Mouse (Mus musculus) regulatory T cell (primary cell): ENCODE data around the gene Zfp473.

Experiments
- in situ Hi-C: fragments of 300-600 bp; cut with MboI, MseI; formaldehyde crosslinking; loops from one replicate; pipeline ENCODE4 v1.15.1; 2025; ENCODE audit warnings: high pct_unique_total_duplicates

The Zfp473 gene

DNA sequence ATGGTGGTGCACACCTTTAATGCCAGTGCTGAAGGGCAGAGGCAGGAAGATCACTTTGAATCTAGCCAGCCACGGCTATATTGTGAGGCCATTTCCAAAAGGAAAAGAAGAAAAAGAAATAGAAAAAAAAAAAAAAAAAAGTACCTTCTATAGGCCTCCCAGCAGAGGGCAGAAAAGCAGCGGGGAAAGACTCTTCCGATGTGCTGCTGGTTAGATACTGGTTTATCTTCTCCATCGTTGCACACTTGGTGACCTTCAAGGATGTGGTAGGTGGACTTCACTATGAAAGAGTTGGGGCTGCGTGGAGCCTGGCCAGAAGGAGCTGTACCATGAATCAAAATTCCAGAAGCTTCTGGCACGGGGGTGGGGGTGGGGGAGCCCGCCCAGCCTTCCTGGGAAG, 26.5 kb downstream of the Zfp473 start:
- in situ Hi-C loops, result loop anchor here (5.0 kb wide), 1 partner anchor 238 kb away; no protein-coding TSS in a partner anchor

DNA sequence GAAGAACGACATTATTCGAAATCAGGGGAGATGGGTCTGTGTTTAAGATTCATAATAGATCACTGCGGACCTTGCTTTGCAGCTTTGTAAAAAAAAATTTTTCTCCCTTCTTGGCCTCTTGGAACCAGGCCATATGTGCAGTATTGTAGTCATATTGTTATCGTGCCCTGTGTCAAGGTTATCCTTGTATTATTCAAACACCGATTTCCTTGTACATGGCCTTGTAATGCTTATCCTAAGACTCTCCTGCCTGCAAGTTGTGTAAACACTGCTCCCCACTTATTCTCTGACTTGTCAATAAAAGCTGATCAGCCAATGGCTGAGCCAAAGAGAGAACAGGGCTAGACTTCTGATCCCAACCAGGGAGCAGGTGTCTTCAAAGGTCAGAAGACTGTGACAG, 28.8 kb downstream of the Zfp473 start:
- in situ Hi-C loops, result loop anchor here (5.0 kb wide), 1 partner anchor 240 kb away; no protein-coding TSS in a partner anchor

DNA sequence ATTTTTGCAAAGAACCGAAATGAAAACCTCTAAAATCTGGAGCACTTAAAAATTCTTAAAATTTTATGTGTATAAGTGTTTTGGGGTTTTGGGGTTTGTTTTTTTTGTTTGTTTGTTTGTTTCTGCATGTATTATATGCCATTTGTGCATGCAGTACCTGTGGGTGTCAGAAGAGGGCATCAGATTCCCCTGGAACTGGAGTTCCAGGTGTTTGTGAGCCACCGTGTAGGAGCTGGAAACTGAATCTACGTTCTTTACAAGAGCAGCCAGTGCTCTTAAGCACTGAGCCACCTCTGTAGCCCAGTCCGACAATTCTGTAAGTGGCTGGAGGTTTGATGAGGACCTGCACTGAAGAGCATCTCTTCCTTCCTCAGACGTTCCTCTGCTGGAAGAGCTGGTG, 41.0 kb downstream of the Zfp473 start:
- in situ Hi-C loops, result loop anchor here (5.0 to 10.0 kb wide), 2 partner anchors 77 to 1425 kb away; no protein-coding TSS in a partner anchor

DNA sequence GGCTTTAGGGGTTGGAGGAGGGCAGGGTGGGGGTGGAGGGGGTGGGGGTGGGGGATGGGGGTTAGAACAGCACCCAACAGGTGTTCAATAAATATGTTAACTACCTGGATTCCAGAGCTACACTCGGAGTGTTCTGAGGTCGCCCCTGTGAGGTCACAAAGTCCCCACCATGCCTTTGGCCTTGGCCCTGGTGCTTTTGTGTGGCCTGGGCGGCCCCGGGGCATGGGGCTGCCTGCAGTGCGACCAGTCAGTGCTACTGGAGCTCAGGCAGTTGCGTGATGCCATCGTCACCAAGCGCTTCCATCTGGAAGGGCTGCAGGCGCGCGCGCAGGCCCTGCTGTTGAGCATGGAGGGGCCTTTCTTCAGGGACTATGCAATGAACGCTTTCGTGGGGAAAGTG, 42.3 kb downstream of the Zfp473 start, which contains the start of gene Izumo2:
TSS of gene Izumo2 (plus strand) at position 169 of the 400 bp plus-strand sequence.
- in situ Hi-C loops, result loop anchor here (10.0 kb wide), 1 partner anchor 1426 kb away; no protein-coding TSS in a partner anchor

DNA sequence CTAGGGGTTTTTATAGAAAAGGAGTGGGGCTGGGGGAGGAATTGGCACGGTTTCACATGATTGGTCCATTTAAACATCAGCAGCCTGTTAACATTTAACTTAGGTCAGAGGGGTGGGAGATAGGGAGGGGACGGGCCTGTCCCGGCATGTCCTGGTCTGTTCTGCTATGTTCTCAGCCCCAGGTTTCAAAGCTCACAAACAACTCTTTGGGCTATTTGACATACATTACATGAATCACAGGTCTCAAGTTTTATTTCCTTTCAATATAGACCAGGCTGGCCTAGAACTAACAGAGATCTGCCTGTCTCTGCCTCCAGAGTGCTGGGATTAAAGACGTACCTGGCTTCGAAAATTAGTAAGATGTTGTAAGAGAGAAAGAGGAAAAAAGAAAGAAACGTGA, 42.8 kb downstream of the Zfp473 start:
- in situ Hi-C loops, result loop anchor here (10.0 kb wide), 1 partner anchor 1427 kb away; no protein-coding TSS in a partner anchor

DNA sequence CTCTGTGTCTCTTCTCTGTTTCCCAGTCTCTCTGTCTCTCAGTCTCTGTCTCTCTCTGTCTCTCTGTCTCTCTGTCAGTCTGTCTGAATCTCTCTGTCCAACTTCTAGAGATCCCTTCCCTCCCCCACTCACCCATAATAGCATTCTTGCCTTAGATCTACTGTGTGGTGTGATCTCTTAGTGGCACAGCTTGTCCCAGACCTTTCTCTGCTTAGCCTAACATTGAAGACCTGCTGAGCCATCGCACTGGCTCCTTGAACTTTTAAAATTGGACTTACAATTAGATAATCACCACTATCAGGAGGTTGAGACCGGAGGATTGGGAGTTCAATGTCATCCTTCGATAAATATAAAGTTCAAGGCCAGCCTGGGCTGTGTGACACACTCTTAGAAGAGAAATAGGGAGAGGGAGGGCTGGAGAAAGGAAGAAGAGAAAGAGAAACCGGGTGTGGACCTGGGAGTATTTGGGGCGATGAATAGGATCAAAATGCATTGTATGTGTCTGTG, 43.6 kb downstream of the Zfp473 start:
- in situ Hi-C loops, result loop anchor here (10.0 kb wide), 1 partner anchor 1428 kb away; no protein-coding TSS in a partner anchor

DNA sequence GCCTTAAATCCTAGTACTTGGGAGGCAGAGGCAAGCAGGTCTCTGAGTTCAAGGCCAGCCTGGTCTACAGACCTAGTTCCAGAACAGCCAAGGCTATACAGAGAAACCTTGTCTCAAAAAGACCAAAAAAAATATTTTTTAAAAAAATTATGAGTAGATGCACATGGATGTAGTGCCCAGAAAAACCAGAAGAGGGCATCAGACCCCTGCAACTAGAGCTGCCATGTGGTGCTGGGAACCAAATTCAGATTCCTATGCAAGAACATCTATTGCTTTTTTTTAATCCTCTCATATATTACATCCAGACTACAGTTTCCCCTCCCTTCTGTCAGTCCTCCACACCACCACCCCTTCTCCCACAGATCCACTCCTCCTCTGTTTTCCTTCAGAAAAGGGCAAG, 44.5 kb downstream of the Zfp473 start:
- in situ Hi-C loops, result loop anchor here (10.0 kb wide), 1 partner anchor 1428 kb away; no protein-coding TSS in a partner anchor

DNA sequence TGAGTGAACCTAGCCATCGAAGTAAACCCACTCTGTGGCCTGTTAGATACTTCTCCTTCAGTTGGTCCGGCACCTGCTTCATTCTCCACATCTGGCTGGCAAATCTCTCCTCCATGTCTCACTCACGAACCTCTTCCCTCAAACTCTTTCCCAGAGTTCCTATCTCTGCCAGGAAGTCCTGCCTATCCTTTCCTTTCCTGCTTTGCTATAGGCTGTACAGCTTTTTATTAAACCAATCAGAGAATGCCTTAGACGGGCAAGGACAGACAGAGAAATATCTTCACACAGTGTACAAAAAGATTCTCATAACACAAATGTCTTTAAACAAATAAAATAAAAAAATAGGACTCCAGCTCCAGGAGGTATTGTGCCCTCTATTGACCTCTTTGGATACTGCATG, 45.8 kb downstream of the Zfp473 start:
- in situ Hi-C loops, result loop anchor here (10.0 kb wide), 1 partner anchor 1430 kb away; no protein-coding TSS in a partner anchor

DNA sequence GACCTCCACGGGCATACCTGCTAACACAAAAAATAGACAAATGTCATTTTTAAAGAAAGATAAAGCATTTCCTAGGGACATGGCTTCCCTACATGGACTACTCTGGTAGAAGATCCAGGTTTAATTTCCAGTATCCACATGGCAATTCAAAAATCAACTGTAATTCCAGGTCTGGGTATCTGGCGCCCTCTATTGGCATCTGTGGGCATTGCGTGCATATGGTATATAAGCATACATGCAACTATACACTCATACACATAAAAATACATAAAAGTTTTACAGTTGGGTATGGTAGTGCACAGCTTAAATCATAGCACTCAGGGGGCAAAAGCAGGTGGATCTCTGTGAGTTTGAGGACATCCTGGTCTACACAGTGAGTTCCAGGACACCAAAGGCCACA, 46.5 kb downstream of the Zfp473 start:
- in situ Hi-C loops, result loop anchor here (10.0 kb wide), 1 partner anchor 1430 kb away; no protein-coding TSS in a partner anchor

DNA sequence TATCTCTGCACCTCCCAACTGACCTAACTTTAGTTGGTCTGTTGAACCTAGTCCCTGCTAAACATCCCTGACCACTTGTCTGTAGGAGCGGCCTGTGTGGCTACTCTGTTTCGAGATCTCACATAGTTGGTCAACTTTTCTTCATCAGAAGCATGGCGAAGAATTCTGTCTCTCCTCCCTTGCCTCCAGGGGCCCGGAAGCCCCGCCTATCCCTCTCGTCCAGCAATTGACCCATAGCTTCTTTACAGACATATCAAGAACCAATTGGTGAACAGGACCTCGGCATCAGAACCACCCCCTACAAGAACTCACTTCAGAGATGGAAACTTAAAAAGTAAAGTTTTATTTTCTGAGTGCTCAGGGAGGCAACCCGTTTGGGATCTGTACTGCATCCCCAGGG, 47.9 kb downstream of the Zfp473 start:
- in situ Hi-C loops, result loop anchor here (10.0 kb wide), 1 partner anchor 1432 kb away; no protein-coding TSS in a partner anchor

DNA sequence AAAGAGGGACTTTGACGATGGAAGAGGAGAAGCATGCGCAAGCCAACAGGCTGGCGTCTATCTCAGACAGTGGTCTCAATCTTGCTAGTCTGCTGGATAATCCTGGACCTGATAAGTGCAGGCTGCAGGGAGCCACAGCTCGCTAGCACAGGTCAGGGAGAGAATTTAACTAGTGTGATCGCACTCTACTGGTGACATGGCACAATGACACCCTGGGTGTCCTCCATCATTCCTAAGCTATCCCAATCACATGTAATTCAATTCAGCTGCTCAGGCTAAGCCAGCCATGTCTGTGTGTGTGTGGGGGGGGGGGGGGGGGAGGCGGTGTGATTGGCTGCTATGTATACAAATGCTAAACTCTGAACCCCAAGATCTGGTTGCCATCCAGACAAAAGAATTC, 48.9 kb downstream of the Zfp473 start:
- in situ Hi-C loops, result loop anchor here (10.0 kb wide), 1 partner anchor 1433 kb away; no protein-coding TSS in a partner anchor

DNA sequence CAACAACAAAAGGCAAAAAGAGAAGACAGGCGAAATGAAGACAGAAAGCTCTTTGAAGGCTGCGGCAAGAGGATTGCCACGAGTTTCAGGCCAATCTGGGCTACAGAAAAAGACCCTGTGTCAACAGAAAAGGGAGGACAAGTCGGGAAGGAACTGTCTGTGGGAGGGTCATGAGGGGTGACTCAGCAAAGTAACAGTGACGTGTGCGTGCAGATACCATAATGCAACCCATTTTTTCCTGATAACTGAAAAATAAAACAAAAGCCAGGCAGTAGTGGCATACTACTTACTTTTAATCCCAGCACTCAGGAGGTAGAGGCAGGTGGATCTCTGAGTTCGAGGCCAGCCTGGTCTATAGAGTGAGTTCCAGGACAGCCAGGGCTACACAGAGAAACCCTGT, 52.9 kb downstream of the Zfp473 start:
- in situ Hi-C loops, result no loop called here

DNA sequence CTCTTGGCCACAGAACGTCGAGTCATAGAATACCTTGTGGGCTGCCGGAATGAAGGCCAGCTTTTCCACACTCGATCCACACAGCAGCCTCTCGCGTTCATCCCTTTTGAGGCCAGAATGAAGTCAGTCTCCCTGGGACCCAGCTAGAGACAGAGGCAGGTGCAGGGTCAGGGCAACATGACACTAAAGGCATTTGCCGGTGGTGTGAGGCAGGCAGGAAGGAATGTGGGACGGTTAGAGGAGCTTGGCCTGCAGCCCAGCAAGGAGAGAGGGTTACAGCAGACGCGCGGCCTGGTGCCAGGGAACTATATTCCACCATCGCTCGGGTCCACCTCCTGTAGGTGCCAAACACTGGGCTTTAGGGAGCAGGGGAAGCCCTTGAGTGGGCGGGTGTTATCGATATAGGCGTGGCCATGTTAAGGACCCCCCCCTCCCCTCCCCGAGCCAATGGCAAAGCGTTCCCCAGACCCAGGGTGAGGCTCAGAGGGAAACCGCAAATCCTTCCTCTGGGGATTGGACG, 53.6 kb downstream of the Zfp473 start:
- in situ Hi-C loops, result no loop called here

DNA sequence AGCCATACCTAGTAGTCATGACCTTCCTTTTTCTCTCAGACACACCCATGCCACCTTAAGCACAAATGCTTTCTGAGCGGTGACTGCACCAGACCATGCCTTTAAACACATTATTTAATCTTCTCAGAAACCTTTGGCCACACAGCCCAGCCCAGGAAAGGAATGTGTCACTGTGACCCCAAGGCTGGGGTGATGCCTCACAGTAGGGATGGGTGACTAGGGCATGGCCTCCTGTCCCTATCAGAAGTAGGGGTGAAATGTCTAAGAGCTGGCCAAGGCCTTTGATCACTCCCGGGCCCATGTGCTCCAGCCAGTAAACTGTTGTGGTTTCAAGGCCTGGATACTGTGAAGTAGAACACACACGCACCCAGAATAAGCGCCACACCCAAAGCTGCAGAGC, 55.6 kb downstream of the Zfp473 start:
- in situ Hi-C loops, result no loop called here

DNA sequence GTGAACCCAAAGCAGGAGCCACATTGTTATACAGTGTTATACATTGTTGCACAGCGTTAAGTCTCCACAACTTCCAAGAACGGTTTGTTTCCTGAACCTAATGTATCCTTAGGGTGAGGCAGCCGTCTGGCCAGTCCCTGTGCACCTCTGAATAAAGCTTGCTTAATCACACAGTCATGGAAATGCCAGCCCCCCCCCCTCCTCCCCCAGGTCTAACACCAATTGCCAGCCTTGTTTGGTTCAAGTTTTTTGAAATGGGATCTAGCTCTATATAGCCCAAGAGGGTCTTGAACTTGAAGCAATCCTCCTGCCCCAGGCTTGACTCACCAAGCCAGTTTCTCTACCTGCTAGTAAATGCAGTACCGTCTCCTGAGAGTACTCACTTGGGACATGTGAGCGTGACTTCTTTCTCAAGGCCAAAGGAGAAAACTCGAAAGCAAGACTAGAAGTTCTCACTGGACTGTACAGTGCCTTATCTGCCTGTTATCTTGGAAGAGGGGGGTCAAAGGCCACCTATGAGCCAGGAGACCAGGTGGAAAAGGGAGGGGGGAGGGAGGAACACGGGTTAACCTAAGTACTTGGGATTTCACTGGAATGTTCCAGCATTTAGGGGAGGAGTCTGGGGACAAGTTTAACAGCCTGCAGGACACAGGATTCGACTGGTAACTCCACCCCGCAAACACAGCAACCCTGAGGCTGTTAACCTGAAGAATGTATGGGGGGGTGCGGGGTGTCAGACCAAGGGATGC, 57.2 kb downstream of the Zfp473 start:
- in situ Hi-C loops, result no loop called here

DNA sequence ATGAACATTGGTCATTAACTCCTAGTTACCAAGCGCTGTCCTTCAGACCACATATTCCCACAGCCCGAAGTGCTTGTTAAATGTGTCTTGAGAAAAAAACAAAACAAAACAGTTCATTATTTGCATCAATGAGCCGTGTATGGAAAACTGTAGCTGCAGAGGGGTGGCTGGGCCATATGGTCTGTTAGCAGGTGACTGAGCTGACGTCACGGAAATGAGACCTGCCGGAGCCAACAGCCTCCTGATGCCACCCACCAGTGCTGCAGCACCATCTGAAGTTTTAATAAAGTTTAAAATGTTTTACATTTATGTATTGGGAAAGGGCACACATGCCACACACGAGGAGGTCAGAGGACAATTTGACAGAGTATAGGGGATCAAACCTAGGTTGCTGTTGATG, 61.5 kb downstream of the Zfp473 start:
- in situ Hi-C loops, result no loop called here

DNA sequence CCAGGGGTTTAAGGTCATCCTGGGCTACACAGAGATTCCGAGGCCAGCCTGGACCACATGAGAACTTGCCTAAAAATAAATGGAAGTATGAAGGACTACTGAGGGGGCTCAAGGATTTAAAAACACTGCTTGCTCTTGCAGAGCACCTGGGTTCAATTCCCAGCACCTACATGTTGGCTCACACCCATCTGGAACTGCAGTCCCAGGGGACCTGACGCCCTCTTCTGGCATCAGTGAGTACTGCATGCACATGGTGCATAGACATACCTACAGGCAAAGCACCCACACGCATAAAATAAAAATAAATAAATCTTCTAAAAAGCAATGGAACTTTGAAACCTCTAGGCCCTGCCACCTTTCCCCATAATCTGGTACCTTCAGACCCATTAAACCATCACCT, 62.0 kb downstream of the Zfp473 start:
- in situ Hi-C loops, result no loop called here

DNA sequence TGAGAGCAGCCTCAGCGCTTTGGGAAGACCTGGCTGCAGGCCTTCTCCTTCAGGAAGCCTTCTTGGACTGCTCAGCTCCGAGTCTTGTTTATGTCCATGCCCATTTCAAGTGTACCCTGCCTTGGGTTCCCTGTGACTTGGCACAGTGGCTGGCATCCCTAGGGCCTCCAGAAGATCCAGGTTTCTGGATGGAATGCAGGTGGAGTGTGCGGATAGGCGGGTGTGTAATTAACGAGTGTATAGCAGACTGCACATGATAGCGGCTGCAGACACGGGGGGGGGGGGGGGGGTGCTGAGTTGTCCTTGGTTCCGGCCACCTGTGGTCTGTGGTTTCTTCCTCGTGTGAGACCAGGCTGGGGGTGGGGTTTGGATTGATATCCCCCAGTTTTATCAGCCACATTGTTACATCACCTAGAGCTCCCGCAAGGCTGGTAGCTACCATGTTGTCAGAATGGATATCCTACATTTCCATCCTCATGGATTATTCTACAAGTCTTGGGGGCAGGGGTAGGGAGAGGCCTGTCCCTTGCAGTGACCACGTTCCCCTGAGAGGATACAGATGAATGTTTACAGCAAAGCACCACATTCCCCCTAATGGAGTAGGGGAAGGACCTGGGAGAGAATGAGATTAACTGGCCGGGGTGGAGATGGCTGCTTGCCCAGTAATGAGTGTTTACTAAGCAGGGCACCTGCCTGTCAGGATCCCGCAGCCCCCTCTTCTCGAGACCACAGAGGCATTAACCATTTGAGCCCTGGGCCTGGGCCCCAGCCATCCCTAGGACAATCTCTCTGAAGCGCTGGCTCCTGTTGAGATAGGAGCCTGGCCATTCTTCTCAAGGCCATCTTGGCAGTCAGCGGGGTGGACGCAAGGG, 65.1 kb downstream of the Zfp473 start:
- in situ Hi-C loops, result no loop called here

DNA sequence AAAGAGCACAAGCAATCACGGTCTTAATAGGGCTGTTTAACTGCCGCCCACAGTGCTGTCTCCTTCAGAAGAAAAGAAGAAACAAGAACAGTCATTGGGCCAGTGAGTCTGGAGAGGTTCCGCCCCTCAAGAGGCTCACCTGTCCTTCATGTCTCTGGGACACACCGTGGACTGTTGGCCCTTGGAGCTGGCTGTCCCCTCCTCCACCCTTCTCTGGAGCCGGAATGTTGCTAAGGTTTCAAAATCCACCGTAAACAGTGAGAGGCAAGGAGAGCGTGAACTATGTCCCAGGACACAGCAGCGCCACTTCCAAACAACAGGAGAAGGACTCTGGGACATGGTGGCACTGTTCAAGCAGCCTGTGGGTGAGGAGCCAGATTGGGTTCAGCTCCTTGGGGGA, 67.2 kb downstream of the Zfp473 start:
- in situ Hi-C loops, result no loop called here
